Mouse (Mus musculus) yolk sac, embryonic 10.5 days (tissue): ENCODE measurements around the gene Zfp131.
A peak's percentile ranks its signal among the peaks of the same experiment; 100 is the strongest.

Source experiments
- DNase-seq: peaks from one replicate; pipeline ENCODE4 v3.0.0-alpha.2; 2017; ENCODE audit warnings: low spot score

The Zfp131 gene

DNA sequence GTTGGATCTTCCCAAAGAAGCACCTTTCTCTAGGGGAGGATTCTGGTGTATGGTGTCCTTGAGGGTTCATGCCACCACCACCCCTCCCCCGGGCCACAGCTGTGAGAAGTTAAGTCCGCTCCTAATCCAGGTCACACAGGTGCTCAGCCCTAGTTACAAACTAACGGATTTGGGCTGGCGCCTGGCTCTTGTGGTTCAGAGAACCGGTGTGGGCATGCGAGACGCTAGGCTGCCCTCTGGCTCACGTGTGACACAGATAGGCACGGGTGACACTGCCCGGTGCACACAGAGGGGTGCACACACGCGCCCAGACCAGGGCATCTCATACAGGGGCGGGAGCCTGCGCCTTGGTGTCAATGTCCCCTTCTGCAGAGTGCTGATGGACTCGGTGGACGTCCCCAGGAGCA, 35.5 kb downstream of the Zfp131 start:
- DNase-seq = peak; percentile 6

DNA sequence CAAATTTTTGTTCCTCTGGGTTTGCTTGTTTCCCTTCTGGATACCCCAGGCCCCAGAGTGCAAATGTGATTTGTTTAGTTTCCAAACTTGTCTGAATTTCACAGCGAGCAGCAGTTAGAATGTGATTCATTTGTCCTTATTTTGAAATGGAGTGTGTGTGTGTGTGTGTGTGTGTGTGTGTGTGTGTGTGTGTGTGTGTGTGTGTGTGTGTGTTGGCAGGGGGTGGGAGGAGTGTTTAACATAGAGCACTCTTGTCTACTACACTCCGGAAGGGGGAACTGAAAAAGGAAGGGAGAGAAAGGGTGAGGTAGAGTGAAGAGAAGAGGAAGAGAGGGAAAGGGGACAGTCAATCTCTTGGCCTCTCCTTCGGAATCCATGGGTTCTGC, 36.1 kb downstream of the Zfp131 start:
- DNase-seq = no peak

DNA sequence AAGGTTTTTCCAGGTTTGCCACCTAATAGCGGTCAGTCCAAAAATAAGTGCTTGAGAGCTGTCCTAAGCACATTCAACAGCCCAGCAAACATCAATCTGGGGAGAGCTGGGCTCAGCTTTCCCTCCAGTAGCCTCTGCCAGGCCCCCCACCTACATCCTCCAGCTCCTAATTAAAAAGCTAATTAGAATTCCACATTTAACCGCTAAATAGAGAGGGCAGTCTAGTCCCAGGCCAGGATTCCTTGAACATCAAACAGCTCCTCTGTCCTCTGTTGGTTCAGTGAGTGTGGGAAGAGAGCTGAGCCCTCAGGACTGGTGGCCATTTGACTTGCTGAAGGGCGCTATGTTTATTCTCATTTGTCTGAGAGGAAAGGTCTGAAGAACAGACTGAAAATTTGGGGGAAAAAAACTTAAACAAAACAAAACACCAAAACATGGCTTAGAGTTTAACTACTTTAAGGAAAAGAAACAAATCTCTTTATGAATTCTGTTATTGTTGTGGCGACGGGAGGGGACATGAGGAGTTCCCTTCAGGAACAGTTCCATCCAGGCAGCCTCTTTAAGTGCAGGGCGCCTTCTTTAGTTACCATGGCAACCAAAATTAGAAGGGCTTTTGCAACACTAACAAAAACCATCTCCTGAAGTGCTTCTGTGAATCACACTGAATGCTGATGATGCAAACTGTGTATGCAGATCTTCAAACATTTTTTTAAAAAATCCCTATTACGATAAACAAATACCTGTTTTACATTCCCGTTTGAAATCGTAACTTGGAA, 36.6 kb downstream of the Zfp131 start:
- DNase-seq = no peak

DNA sequence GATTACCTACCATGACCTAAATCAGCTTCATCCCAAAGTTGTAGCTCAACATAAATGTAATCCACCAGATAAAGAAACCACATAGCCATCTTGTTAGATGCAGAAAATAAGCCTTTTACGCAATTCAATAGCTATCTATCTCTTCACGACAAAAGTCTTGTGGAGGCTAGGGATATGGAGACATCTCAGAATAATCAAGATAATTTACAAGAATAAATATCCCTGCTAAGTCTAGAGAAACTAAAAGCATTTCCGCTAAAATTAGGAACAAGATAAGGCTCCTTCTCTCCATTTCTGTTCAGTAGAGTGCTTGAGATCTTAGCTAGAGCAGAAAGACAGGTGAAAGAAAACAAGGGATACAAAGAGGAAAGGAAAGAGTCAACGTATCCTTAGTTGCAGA, 43.8 kb downstream of the Zfp131 start:
- no peak for DNase-seq

DNA sequence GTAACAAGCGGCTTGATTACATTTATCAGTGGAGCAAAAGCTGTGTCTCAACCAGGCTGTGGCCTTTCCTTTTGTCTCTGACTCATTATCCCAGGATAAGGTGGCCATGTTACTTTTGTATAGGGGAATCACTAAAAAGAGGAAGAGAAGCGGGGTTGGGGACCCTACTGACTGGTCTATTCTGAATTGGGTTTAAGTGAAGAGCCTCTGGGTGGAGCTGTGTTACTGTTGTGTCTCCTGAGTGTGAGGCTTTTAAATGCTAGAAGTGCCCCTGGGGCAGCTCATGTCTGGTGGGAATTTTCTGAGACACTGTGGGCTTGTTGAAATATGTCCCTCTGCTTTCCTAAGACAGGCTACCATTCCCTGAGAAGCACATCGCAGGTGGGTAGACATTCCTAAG, 47.2 kb downstream of the Zfp131 start:
- no peak for DNase-seq

DNA sequence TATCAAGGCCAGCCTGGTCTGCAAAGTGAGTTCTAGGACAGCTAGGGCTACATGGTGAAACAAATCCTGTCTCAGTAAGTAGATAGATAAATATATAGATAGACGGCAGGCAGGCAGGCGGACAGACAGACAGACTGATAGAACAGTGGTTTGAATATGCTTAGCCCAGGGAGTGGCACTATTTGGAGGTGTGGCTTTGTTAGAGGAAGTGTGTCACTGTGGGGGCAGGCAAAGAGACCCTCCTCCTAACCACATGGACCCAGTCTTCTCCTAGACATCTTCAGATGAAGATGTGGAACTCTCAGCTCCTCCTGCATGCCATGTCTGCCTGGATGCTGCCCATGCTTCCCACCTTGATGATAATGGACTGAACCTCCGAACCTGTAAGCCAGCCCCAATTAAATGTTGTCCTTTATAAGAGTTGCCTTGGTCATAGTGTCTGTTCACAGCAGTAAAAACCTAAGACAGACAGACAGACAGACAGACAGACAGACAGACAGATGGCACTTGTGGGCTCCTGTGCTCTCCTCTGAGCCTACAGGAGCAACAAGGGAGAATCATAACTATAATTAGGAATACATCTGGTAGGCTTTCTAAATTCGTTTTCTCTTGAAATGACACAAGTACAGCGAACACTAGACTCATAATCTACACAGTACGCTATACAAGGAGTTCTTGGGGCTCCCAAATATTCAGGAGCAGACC, 47.8 kb downstream of the Zfp131 start:
- no peak for DNase-seq

DNA sequence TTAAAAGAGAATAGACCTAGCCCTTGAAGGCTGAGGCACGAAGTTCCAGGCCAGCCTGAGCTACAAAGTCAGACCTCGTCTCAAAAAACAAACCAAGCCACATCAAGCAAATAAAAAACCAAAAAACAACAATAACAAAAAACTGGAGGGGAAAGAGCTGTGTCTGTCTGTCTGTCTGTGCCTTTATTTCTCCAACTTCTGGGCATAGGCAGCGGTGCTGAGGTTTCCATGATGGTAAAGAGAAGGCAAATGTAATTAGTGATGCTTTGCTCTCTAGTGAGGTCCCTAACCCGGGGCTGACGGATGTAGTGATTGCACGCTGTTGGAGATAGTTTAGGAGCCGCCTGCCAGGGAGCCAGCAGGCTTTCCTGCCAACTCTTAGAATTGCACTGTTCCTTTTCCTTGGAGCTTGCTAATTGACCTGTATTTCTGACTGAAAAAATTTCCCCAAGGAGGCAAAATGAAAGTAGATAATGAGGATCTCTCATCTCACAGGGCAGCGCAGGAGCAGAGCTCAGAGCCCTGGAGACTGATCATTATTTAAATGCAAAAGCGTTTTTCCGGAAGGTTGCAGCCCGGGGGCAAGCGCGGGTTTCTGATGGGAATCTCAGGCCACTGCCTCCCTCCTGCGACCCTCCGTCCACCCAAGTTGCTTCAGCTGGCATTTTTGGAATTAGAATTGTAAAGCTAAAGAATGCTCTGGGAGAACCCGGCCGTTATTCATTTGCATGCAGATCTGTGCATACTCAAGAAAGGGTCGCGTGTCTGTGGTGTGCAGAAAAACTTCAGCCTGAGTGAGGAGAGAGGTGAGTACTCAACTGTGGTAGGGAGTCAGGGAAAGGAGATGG, 49.1 kb downstream of the Zfp131 start:
- DNase-seq = no peak

DNA sequence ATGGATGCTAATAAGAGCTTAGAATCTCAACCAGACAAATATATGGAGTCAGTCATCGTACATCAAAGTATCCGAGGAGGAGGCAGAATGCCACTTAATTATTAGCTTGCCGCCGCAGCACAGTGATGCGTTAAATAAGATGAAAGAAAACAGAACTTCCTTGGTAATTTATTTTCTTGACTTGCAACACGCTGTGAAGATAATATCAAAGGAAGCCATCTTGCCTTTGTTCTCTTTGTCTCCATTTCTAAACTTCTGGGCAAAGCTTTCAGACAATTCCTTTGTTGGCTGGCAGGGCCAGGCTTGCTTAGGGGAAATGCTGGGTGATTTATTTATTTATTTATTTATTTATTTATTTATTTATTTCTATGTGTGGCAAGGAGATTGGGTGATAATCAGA, 59.2 kb downstream of the Zfp131 start:
- no peak for DNase-seq

DNA sequence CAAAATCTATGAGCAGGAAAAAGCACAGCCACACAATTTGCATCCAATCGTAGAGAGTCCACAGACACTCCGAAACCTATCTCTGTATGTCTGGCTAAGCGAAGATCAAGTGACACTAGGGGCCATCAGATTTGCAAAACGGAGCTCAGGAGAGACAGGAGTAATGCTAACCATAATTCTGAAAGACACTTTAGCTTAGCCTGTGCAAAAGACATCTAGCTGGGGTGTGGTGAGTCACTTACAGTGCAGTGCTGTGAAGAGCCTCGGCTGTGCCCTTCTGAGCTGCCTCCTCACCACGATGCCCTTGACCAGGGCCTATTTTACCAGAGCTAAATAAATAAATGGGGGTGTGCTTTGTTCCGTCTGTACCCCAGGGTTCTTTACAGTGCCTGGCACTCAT, 61.3 kb downstream of the Zfp131 start:
- no peak for DNase-seq

DNA sequence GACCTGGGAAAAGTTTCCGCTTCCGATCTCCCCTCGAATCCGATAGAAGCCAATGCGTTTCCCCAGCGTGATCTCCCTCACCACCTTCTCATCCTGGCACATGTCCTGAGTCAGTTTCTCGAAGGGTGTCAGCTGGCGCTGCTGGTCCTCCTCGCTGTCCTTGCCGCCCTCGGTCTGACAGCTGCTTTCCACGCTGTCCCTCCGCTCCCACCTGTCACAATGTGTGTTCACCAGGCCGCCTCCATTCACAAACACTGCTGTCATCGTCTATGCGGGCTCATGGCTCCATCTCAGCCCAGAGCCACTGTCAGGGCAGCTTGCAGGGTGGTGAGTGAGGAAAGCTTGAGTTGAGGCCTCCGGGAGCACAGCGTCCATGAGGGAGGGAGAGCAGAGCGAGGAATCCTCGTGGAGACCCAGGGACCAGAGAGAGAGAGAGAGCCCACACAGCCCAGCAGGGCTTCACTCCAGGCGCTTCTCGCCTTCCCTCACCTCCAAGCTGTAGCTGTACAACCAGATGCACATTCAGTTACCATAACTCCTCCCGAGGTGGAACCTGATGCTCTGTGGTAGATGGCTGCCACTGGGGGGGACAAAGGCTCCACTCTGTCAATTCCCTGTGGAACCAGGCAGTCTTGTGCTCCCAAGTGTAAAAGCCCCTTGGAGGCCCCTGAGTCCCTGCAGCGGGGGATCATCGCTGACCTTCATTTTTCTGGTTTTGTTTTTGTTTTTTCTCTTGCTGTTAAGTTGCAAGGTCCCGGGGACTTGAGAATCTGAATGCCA, 62.9 kb downstream of the Zfp131 start:
- no peak for DNase-seq

DNA sequence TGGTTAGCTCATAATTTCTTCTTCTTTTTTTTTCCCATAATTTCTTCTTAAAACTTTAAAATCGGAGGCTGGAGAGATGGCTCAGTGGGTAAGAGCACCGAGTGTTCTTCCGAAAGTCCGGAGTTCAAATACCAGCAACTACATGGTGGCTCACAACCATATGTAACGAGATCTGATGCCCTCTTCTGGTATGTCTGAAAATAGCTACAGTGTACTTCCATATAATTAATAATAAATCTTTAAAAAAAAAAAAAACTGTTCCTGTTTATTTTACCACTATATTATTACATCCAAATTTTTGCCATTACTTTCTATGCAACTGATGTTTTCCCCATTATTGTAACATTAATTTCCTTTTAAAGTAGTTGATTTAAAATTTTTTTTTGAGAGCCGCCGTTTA, 66.1 kb downstream of the Zfp131 start:
- DNase-seq = no peak

DNA sequence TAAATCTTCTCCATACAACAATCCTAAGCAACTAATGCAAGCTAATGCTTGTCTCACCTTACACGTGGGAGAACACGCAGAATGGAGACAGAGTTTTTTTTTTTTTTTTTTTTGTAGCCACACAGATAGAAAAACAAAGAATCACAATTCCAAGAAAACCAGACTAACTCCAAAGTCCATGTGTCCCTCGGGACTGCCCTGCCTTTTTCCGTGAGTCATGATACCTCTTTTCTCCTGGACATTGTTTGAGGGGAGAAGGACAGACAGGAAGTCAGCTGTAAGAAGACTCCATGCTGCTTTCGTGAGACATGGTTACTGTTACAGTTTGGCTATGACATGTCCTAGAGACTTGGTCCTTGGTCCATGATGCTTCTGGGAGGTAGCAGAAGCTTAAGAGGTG, 67.3 kb downstream of the Zfp131 start:
- peak; percentile 31 for DNase-seq

DNA sequence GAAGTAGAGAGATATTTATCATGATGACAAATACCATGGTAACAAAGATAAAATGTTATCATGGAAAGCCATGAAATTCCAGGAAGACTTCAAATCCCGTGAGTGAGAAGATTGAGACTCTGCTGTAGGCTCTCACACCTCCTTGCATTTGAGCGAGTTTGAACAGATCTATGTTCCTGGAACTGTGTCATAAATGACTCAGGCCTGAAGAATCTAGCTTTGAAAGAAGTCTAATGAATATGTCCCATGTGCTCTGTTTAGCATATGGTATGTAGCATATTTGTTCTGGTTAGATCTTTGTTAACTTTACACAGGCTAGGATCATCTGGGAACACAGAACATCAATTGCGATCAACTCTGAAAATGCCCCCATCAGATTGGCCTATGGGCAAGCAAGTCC, 68.2 kb downstream of the Zfp131 start:
- DNase-seq = no peak

DNA sequence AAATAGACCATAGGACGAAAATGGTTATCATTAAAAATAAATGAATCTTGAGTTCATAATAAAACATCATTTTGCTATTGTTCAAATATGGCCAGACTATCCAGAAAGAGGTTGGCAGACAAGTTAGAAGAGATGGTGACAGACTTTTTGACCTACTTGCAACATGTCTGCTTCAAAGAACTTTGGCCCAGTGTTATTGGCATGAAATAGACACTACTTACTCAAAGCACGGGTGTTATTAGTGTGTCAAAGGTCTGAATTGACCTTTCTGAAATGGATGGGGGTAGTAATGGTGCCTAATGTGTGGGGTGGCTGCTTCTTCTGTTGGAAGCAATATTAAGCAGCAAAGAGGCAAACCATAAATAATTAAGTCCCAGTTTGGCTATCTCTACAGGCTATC, 74.6 kb downstream of the Zfp131 start:
- DNase-seq = no peak
